Mouse (Mus musculus): Measurements from ENCODE around the gene Lmod1. TPM values are rescaled to one million over a fixed set of nuclear protein-coding genes. Genes with fewer than 3 reads are reported as not detected.

The Lmod1 gene
- polyA plus RNA-seq, 1 experiment from 2014 or later = 0.16 TPM

DNA sequence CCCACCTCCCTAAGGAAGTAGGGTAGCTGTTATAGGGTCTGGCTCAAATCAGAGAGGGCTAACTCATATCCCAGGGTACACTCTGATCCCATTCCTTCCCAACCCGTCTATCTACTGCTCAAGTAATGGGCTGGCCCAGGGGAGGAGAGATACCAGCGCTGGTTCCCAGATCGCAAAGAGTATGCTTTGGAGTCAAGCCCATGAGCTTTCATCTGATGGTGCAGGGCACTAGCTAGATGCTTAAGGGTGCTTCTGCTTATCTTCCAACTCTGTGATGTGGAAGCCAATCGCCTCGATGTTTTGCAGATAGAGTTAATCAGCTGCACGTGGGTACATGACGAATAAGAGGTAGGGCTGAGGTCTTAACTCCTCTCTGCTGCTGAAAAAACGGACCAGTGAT, 43.0 kb downstream of the Lmod1 start:
- H3K9me3 ChIP-seq (ENCODE audit: control insufficient read depth, low read length) = no peaks in the 10 kb centered on the region
- ATAC-seq (replicated peaks; ENCODE audit: low FRiP score) (no peak), DNase-seq (ENCODE audit: low spot score) (no peak)
- no peak overlapping the region for H3K4me3 ChIP-seq (ENCODE audit: low read depth, low read length)
- no peaks in the 10 kb centered on the region for H3K36me3 ChIP-seq (ENCODE audit: control insufficient read depth, insufficient read depth, low read length)
- H3K9ac ChIP-seq (ENCODE audit: low read depth, low read length) = no peak overlapping the region
- 58% methylated on average over 8 of the region's 8 CpGs for WGBS
- no peak overlapping the region for H3K4me2 ChIP-seq
- peaks cover 8% of the 10 kb centered on the region; the same call in 1 of the 2 replicates for H3K27me3 ChIP-seq (replicated peaks; ENCODE audit: control insufficient read depth, insufficient read depth, low read length)
- H3K27ac ChIP-seq (ENCODE audit: low read depth, low read length) = no peak overlapping the region
- H3K4me1 ChIP-seq (replicated peaks; ENCODE audit: control insufficient read depth, insufficient read depth, low read length) = peaks cover 4% of the 10 kb centered on the region; the same call in 1 of the 2 replicates

DNA sequence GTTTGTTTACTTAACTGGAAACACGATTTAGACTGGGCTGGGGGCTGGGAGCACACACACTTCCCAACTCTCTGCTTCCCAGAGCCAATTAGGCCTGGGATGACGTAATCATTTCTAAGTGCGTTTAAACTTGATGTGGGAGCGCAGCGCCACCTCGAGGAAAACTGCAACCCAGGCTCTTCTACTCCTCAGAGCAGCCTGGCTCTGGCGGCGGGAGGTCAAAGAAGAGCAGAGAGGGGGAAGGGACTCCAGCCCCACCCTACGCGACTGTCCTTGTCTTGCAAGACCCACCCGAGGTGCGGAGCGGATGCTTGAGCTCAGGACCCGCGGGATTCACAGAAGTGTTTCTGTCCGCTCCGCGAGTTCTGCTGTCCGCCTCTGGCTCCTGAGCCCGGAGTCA, 43.6 kb downstream of the Lmod1 start:
- H3K4me3 ChIP-seq (ENCODE audit: low read depth, low read length) = peak overlapping the region; percentile 49
- H3K4me2 ChIP-seq = peak overlapping the region; percentile 92
- DNase-seq (ENCODE audit: low spot score) = peak; percentile 76
- no peaks in the 10 kb centered on the region for H3K9me3 ChIP-seq (ENCODE audit: control insufficient read depth, low read length)
- peak overlapping the region; percentile 21; the same call in 1 of the 2 replicates for H3K9ac ChIP-seq (ENCODE audit: low read depth, low read length)
- H3K27ac ChIP-seq (ENCODE audit: low read depth, low read length) = no peak overlapping the region
- H3K27me3 ChIP-seq (replicated peaks; ENCODE audit: control insufficient read depth, insufficient read depth, low read length) = peaks cover 8% of the 10 kb centered on the region; the same call in 1 of the 2 replicates
- H3K36me3 ChIP-seq (ENCODE audit: control insufficient read depth, insufficient read depth, low read length) = no peaks in the 10 kb centered on the region
- ATAC-seq (replicated peaks; ENCODE audit: low FRiP score) = peak; percentile 68
- WGBS = 2% methylated on average over 20 of the region's 20 CpGs
- peaks cover 4% of the 10 kb centered on the region; the same call in 1 of the 2 replicates for H3K4me1 ChIP-seq (replicated peaks; ENCODE audit: control insufficient read depth, insufficient read depth, low read length)

DNA sequence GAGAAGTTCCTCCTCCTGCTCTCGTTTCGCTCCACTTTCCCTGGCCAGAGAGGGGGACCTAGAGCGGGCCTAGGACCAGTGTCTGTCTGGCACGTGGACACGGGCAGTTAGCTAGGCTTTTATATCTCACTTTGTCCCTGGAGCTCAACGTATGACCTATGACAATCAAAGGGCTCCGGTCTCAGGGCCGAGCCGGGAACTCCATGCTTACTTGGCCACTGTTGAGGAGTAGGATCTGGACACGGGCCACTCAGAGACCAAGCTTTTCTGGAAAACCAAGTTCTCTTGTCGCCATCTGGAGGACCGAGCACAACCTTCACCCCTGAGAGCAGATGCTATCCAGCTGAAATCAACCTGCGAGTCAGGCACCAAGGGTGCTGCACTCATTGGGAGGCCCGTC, 44.4 kb downstream of the Lmod1 start:
- no peak overlapping the region for H3K9ac ChIP-seq (ENCODE audit: low read depth, low read length)
- peaks cover 4% of the 10 kb centered on the region; the same call in 1 of the 2 replicates for H3K4me1 ChIP-seq (replicated peaks; ENCODE audit: control insufficient read depth, insufficient read depth, low read length)

DNA sequence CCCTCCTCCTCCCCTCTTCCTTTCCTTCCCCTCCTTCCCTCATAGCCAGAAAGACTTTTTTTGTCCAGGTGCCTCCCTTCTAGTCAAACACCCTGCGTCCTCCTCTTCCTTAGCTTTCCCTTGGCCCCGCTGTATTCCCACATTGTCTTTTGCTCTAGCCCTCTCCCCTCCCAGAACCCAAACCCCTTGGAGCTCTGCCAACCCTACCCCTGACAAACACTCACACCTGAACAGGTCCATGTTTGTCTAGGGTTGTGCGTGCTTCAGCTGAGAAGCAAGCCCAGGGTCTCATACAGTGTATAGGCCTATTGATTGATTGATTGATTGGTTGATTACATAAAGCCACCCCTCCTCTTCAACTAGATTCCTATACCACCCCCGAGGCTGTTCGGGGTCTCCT, 44.8 kb downstream of the Lmod1 start:
- ATAC-seq (replicated peaks; ENCODE audit: low FRiP score) = no peak
- H3K4me3 ChIP-seq (ENCODE audit: low read depth, low read length) = no peak overlapping the region

More for the DNA sequence above, 44.4 kb downstream of the Lmod1 start:
- Histone ChIP-seq H3K4me3 (ENCODE audit: low read depth, low read length) (peak overlapping the region; percentile 49; the same call in 1 of the 2 replicates), H3K36me3 (ENCODE audit: control insufficient read depth, insufficient read depth, low read length) (no peaks in the 10 kb centered on the region), H3K4me2 (peak overlapping the region; percentile 92), H3K27me3 (replicated peaks; ENCODE audit: control insufficient read depth, insufficient read depth, low read length) (peaks cover 8% of the 10 kb centered on the region; the same call in 1 of the 2 replicates), H3K9me3 (ENCODE audit: control insufficient read depth, low read length) (no peaks in the 10 kb centered on the region), H3K27ac (ENCODE audit: low read depth, low read length) (no peak overlapping the region)
- WGBS = 15% methylated on average over 14 of the region's 14 CpGs
- ATAC-seq (replicated peaks; ENCODE audit: low FRiP score) (0 out of 2 replicates have a peak, but pooled peaks have one; percentile 16), DNase-seq (ENCODE audit: low spot score) (peak; percentile 46)

DNA sequence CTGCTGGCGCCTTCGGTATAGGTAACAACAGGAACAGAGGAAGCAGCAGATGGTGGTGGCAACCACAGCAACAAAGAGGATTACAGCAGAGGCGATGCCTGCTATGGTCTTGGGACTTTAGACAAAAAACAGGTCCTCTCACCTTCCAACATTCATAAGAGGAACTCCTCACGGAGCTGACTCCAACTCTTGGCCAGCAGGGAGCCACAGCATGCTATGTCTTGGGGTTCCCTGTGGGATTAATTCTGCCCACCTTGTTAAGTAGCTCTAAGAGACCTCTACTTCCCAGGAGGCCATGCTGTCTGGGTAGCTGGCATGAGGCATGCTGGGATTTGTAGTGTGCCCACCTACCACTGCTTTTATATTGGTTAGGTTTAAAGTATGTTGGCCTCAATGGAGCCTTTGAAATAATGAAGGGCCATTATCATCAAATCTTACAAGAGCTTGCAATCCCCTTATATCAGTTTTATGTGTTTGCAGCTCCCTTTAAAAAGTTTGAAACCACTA, 48.6 kb downstream of the Lmod1 start:
- Histone ChIP-seq H3K36me3 (ENCODE audit: control insufficient read depth, insufficient read depth, low read length) (no peaks in the 10 kb centered on the region), H3K9ac (ENCODE audit: low read depth, low read length) (no peak overlapping the region), H3K27ac (ENCODE audit: low read depth, low read length) (no peak overlapping the region), H3K4me3 (ENCODE audit: low read depth, low read length) (no peak overlapping the region), H3K9me3 (ENCODE audit: control insufficient read depth, low read length) (no peaks in the 10 kb centered on the region), H3K4me2 (no peak overlapping the region), H3K27me3 (replicated peaks; ENCODE audit: control insufficient read depth, insufficient read depth, low read length) (peaks cover 24% of the 10 kb centered on the region), H3K4me1 (replicated peaks; ENCODE audit: control insufficient read depth, insufficient read depth, low read length) (peaks cover 16% of the 10 kb centered on the region)
- DNase-seq (ENCODE audit: low spot score) (no peak), ATAC-seq (replicated peaks; ENCODE audit: low FRiP score) (no peak)
- 59% methylated on average over 4 of the region's 4 CpGs for WGBS

More for the DNA sequence above, 44.8 kb downstream of the Lmod1 start:
- H3K4me1 ChIP-seq (replicated peaks; ENCODE audit: control insufficient read depth, insufficient read depth, low read length) = peaks cover 7% of the 10 kb centered on the region
- no peak overlapping the region for H3K9ac ChIP-seq (ENCODE audit: low read depth, low read length)
- H3K27ac ChIP-seq (ENCODE audit: low read depth, low read length) = no peak overlapping the region
- no peaks in the 10 kb centered on the region for H3K9me3 ChIP-seq (ENCODE audit: control insufficient read depth, low read length)
- no peak for DNase-seq (ENCODE audit: low spot score)
- no peaks in the 10 kb centered on the region for H3K36me3 ChIP-seq (ENCODE audit: control insufficient read depth, insufficient read depth, low read length)
- 69% methylated on average over 5 of the region's 5 CpGs for WGBS
- peaks cover 11% of the 10 kb centered on the region; the same call in 1 of the 2 replicates for H3K27me3 ChIP-seq (replicated peaks; ENCODE audit: control insufficient read depth, insufficient read depth, low read length)
- H3K4me2 ChIP-seq = no peak overlapping the region

DNA sequence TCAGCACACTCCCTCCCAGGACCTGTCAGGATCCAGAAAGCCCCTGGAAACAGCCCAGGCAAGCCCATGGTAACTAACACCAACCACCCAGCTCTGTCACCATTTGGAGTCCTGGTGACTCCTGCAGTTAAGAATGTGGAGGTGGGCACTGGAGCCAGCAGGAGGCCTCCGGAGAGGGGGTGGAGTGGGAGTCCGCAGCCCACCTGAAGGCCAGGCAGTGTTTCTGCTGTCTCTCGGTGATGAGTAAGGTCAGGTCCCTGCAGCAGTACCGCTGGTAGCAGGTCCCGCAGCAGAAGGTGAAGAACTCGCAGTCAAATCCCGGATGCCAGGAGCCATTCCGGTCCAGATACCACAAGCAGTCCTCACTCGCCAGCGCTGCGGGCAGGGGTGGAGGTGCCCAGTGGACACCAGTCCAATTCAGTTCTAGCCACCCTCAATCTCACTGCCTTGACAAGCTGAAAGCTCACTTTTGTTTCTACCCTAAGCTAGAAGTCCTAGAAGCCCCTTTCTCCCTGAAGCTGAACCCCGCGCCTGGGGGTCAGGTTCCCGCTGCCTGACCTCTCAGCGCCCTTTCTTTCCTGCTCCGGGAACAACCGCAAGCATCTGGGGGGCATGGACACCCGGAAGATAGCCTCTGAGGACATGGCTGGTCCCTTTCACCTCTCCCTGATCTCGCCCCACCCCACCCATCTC, 49.7 kb downstream of the Lmod1 start:
- H3K9ac ChIP-seq (ENCODE audit: low read depth, low read length) = peak overlapping the region; percentile 61
- peaks cover 12% of the 10 kb centered on the region for H3K4me1 ChIP-seq (replicated peaks; ENCODE audit: control insufficient read depth, insufficient read depth, low read length)
- 8% methylated on average over 19 of the region's 19 CpGs for WGBS

DNA sequence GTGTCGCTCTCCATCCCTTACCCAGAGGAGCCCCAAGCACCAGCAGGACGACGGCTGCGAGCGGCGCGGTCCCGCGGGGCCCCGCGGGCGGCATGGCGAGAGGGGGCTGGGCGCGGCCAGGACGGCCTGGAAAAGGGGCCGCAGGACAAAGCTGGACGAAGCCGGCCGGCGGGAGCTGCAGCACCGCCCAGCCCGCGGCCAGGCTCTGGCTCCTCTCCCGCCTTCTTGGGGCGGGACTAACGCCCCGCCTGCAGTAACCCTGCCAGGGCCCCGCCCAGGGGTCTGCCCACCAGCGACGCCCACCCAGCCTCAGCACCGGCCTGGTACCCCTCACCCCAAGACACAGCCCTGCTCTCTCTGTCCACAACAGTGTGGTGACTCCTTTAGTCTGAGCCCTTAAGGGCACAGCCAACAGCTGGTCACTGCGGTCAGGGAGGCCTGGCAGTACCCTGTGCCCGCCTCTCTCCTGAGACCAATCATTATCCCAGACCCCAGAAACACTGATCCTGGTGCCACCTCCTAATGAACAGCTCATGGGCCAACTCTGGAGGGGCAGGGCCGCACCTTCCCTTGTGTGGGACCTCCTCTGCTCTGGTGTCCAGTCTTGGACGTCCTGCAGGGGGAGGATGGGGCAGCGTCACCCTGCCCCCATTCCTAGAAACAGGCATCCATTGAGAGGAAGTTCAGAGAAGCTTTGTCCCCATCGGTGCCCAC, 50.4 kb downstream of the Lmod1 start, which contains the start of gene Shisa4:
Gene Shisa4 (minus strand): TSS at position 370 of the 714 bp plus-strand sequence.
- ATAC-seq (replicated peaks; ENCODE audit: low FRiP score) (peak; percentile 75), DNase-seq (ENCODE audit: low spot score) (no peak)
- Histone ChIP-seq H3K27ac (ENCODE audit: low read depth, low read length) (no peak within 1 kb of the TSS; the same call in 1 of the 2 replicates), H3K36me3 (ENCODE audit: control insufficient read depth, insufficient read depth, low read length) (no peaks in the 10 kb centered on the region), H3K9me3 (ENCODE audit: control insufficient read depth, low read length) (no peaks in the 10 kb centered on the region), H3K4me1 (replicated peaks; ENCODE audit: control insufficient read depth, insufficient read depth, low read length) (peaks cover 12% of the 10 kb centered on the region), H3K4me3 (ENCODE audit: low read depth, low read length) (peak within 1 kb of the TSS; percentile 60), H3K27me3 (replicated peaks; ENCODE audit: control insufficient read depth, insufficient read depth, low read length) (peaks cover 17% of the 10 kb centered on the region), H3K4me2 (peak within 1 kb of the TSS; percentile 92), H3K9ac (ENCODE audit: low read depth, low read length) (peak within 1 kb of the TSS; percentile 61)
- 4% methylated on average over 38 of the region's 38 CpGs for WGBS

More for the DNA sequence above, 49.7 kb downstream of the Lmod1 start:
- H3K27me3 ChIP-seq (replicated peaks; ENCODE audit: control insufficient read depth, insufficient read depth, low read length) = peaks cover 23% of the 10 kb centered on the region
- peak overlapping the region; percentile 60 for H3K4me3 ChIP-seq (ENCODE audit: low read depth, low read length)
- no peaks in the 10 kb centered on the region for H3K36me3 ChIP-seq (ENCODE audit: control insufficient read depth, insufficient read depth, low read length)
- no peak overlapping the region; the same call in 1 of the 2 replicates for H3K27ac ChIP-seq (ENCODE audit: low read depth, low read length)
- peak; percentile 71 for DNase-seq (ENCODE audit: low spot score)
- ATAC-seq (replicated peaks; ENCODE audit: low FRiP score) = peak; percentile 26
- H3K9me3 ChIP-seq (ENCODE audit: control insufficient read depth, low read length) = no peaks in the 10 kb centered on the region
- peak overlapping the region; percentile 92 for H3K4me2 ChIP-seq

DNA sequence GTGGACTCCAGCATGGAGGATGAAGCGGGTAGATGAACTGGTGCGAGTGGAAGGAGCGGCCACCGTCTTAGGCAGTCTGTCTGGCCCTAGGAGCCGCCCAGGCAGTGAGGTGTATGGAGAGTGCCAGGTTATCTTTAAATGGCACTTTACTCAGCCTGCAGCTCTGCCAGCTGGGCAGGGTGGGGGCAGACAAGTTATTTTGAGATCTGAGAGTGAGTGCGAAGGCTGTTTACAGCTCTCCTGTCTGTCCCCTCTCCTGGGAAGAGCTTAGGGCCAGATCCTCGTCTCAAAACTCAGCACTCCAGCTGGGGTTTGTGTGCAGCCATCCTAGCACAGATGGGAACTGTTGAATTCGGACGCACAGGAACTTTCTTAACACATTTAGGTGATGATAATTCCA, 54.0 kb downstream of the Lmod1 start:
- H3K4me1 ChIP-seq (replicated peaks; ENCODE audit: control insufficient read depth, insufficient read depth, low read length) = peaks cover 12% of the 10 kb centered on the region
- H3K9me3 ChIP-seq (ENCODE audit: control insufficient read depth, low read length) = no peaks in the 10 kb centered on the region
- H3K27me3 ChIP-seq (replicated peaks; ENCODE audit: control insufficient read depth, insufficient read depth, low read length) = peaks cover 17% of the 10 kb centered on the region
- no peak overlapping the region for H3K27ac ChIP-seq (ENCODE audit: low read depth, low read length)
- ATAC-seq (replicated peaks; ENCODE audit: low FRiP score) (no peak), DNase-seq (ENCODE audit: low spot score) (no peak)
- H3K4me3 ChIP-seq (ENCODE audit: low read depth, low read length) = no peak overlapping the region
- WGBS = 68% methylated on average over 9 of the region's 9 CpGs
- H3K4me2 ChIP-seq = no peak overlapping the region
- peaks cover 9% of the 10 kb centered on the region; the same call in 1 of the 2 replicates for H3K36me3 ChIP-seq (ENCODE audit: control insufficient read depth, insufficient read depth, low read length)
- H3K9ac ChIP-seq (ENCODE audit: low read depth, low read length) = no peak overlapping the region
